ENCODE assay signal across 30 mouse cellular contexts in the genomic region with DNA sequence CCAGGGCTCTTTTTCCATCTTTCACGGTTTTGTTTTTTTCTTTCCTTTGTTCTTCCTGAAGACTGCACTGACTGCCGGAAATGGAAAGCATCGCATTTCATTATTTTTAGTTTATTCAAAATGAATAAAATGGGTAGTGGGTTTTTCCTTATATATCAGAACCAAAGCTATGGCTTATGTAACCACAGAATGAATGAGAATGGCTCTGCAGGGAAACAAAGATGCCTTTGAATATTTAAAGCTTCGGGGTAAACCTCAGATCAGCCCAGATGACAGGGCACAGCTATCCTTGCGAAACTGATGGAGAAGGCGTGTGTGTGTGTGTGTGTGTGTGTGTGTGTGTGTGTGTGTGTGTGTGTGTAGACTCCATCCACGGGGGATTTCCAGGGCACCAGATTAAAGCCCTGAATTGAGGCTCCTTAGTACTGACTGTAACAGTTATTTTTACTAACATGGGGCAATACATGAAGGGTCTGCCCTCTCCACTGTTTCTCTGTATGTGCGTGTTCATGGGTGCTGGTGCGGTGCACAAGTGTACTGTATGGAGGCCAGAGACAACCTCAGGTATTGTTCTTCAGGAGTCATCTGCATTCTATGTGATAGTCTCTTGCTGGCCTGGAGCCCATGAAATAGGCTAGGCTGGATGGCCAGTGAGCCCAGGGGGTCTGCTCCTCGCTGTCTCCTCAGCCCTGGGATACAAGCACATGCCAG. TPM values are rescaled to one million over a fixed set of nuclear protein-coding genes. Genes with fewer than 3 reads are reported as not detected.
A peak's percentile ranks its signal among the peaks of the same experiment; 100 is the strongest.
DNase-seq lines count a peak whose midpoint lies in the region; ATAC-seq lines count a peak whose summit lies in the region.
"Had no signal": no experiment of that assay in that cellular context is flagged by ENCODE, and none has a peak within 500 bp of the region (broad histone marks: within the 10 kb centered on the region; RNA-seq: fewer than 3 reads in every experiment).

No protein-coding gene starts in this region.

- peaks cover 36% of the 10 kb centered on the region for H3K4me1 ChIP-seq in embryonic facial prominence, embryonic 13.5 days
- peaks cover 58% of the 10 kb centered on the region for H3K4me1 ChIP-seq in embryonic facial prominence, embryonic 10.5 days
- H3K4me1 ChIP-seq in hindbrain, embryonic 16.5 days (ENCODE audit: control insufficient read depth, insufficient read depth, low read depth, low read length): peaks cover 4% of the 10 kb centered on the region
- peaks cover 21% of the 10 kb centered on the region for H3K4me1 ChIP-seq in hindbrain, embryonic 13.5 days (replicated peaks)
- peaks cover 15% of the 10 kb centered on the region; the same call in 1 of the 2 replicates for H3K4me1 ChIP-seq in midbrain, embryonic 14.5 days (ENCODE audit: control insufficient read depth, insufficient read depth, low read length)

- H3K36me3 ChIP-seq in embryonic facial prominence, embryonic 13.5 days: no peaks in the 10 kb centered on the region
- no peaks in the 10 kb centered on the region for H3K36me3 ChIP-seq in embryonic facial prominence, embryonic 10.5 days (replicated peaks)
- no peaks in the 10 kb centered on the region for H3K36me3 ChIP-seq in hindbrain, embryonic 16.5 days (ENCODE audit: control insufficient read depth, insufficient read depth, low read length)
- no peaks in the 10 kb centered on the region for H3K36me3 ChIP-seq in hindbrain, embryonic 13.5 days
- no peaks in the 10 kb centered on the region for H3K36me3 ChIP-seq in midbrain, embryonic 14.5 days (ENCODE audit: control insufficient read depth, insufficient read depth, low read length)
- H3K36me3 ChIP-seq: G1E; heart, embryonic 13.5 days had no signal

- peaks cover 6% of the 10 kb centered on the region; the same call in 1 of the 2 replicates for H3K27me3 ChIP-seq in embryonic facial prominence, embryonic 13.5 days
- H3K27me3 ChIP-seq in embryonic facial prominence, embryonic 10.5 days (replicated peaks; ENCODE audit: low read depth, poor library complexity, severe bottlenecking): peaks cover 3% of the 10 kb centered on the region; the same call in 1 of the 2 replicates
- no peaks in the 10 kb centered on the region for H3K27me3 ChIP-seq in hindbrain, embryonic 16.5 days (replicated peaks; ENCODE audit: control insufficient read depth, insufficient read depth, low read length)
- H3K27me3 ChIP-seq in hindbrain, embryonic 13.5 days: 0 out of 2 replicates have a peak, but pooled peaks cover 2% of the 10 kb centered on the region
- no peaks in the 10 kb centered on the region for H3K27me3 ChIP-seq in midbrain, embryonic 14.5 days (ENCODE audit: control insufficient read depth, insufficient read depth, low read length)
- H3K27me3 ChIP-seq: Patski had no signal

- 46% methylated on average over 10 of the region's 10 CpGs for WGBS in embryonic facial prominence, embryonic 13.5 days
- WGBS in embryonic facial prominence, embryonic 10.5 days: 57% methylated on average over 10 of the region's 10 CpGs
- WGBS in hindbrain, embryonic 16.5 days: 55% methylated on average over 10 of the region's 10 CpGs
- WGBS in hindbrain, embryonic 13.5 days: 59% methylated on average over 9 of the region's 10 CpGs
- 38% methylated on average over 10 of the region's 10 CpGs for WGBS in midbrain, embryonic 14.5 days

- H3K9me3 ChIP-seq in embryonic facial prominence, embryonic 13.5 days: no peaks in the 10 kb centered on the region
- no peaks in the 10 kb centered on the region for H3K9me3 ChIP-seq in embryonic facial prominence, embryonic 10.5 days
- H3K9me3 ChIP-seq in hindbrain, embryonic 16.5 days (ENCODE audit: control insufficient read depth, low read length): no peaks in the 10 kb centered on the region
- H3K9me3 ChIP-seq in hindbrain, embryonic 13.5 days: no peaks in the 10 kb centered on the region
- H3K9me3 ChIP-seq in midbrain, embryonic 14.5 days (ENCODE audit: control insufficient read depth, low read length): no peaks in the 10 kb centered on the region
- H3K9me3 ChIP-seq: heart, embryonic 13.5 days had no signal

- no peak overlapping the region for H3K4me2 ChIP-seq in embryonic facial prominence, embryonic 13.5 days
- no peak overlapping the region for H3K4me2 ChIP-seq in hindbrain, embryonic 16.5 days (ENCODE audit: low read length)
- no peak overlapping the region for H3K4me2 ChIP-seq in hindbrain, embryonic 13.5 days
- no peak overlapping the region for H3K4me2 ChIP-seq in midbrain, embryonic 14.5 days (ENCODE audit: low read length)
- H3K4me2 ChIP-seq: heart, embryonic 13.5 days had no signal

- peak overlapping the region; percentile 60 for H3K27ac ChIP-seq in embryonic facial prominence, embryonic 13.5 days
- no peak overlapping the region for H3K27ac ChIP-seq in embryonic facial prominence, embryonic 10.5 days (replicated peaks)
- no peak overlapping the region for H3K27ac ChIP-seq in hindbrain, embryonic 16.5 days (ENCODE audit: low read depth, low read length)
- H3K27ac ChIP-seq in hindbrain, embryonic 13.5 days: no peak overlapping the region
- peak overlapping the region; percentile 58 for H3K27ac ChIP-seq in midbrain, embryonic 14.5 days (replicated peaks; ENCODE audit: low read depth, low read length)
- H3K27ac ChIP-seq: heart, embryonic 13.5 days; kidney, postnatal 0 days; liver, embryonic 14.5 days; macrophage; stomach, postnatal 0 days had no signal

- no peak overlapping the region for H3K4me3 ChIP-seq in embryonic facial prominence, embryonic 13.5 days
- H3K4me3 ChIP-seq in embryonic facial prominence, embryonic 10.5 days: no peak overlapping the region
- no peak overlapping the region for H3K4me3 ChIP-seq in hindbrain, embryonic 16.5 days (ENCODE audit: low read length)
- H3K4me3 ChIP-seq in hindbrain, embryonic 13.5 days: no peak overlapping the region
- no peak overlapping the region for H3K4me3 ChIP-seq in midbrain, embryonic 14.5 days (replicated peaks; ENCODE audit: low read depth, low read length)
- H3K4me3 ChIP-seq: heart, adult 2 months; heart, embryonic 13.5 days had no signal

- no peak overlapping the region for H3K9ac ChIP-seq in embryonic facial prominence, embryonic 13.5 days
- H3K9ac ChIP-seq in hindbrain, embryonic 16.5 days (ENCODE audit: low read depth, low read length): no peak overlapping the region
- no peak overlapping the region for H3K9ac ChIP-seq in hindbrain, embryonic 13.5 days
- no peak overlapping the region for H3K9ac ChIP-seq in midbrain, embryonic 14.5 days (replicated peaks; ENCODE audit: low read length)
- H3K9ac ChIP-seq: heart, embryonic 13.5 days; liver, embryonic 14.5 days had no signal

- ATAC-seq in embryonic facial prominence, embryonic 13.5 days (ENCODE audit: insufficient number of reproducible peaks, insufficient read depth, low FRiP score, low TSS enrichment, low read depth): no peak
- ATAC-seq in hindbrain, embryonic 16.5 days: 0 out of 2 replicates have a peak, but pooled peaks have one; percentile 21
- no peak for ATAC-seq in hindbrain, embryonic 13.5 days (ENCODE audit: low FRiP score)
- ATAC-seq in midbrain, embryonic 14.5 days (ENCODE audit: low FRiP score, low TSS enrichment): 0 out of 2 replicates have a peak, but pooled peaks have one; percentile 40
- ATAC-seq: forebrain, embryonic 14.5 days; intestine, embryonic 16.5 days; Patski had no signal

- DNase-seq in embryonic facial prominence, embryonic 10.5 days (ENCODE audit: low spot score): no peak
- DNase-seq in midbrain, embryonic 14.5 days: peak; percentile 52
- no peak for DNase-seq in gastrocnemius, postnatal 10 days
- no peak for DNase-seq in cerebellum, postnatal 4 days (ENCODE audit: low spot score in 2 of 2)
- DNase-seq in layer of hippocampus, postnatal 36 days: no peak
- DNase-seq: adrenal gland, postnatal 14 days; cerebellum, adult 11-12 months; cerebellum, adult 9-11 months; gastrocnemius, postnatal 36 days; heart, adult 2 months; kidney, adult 8-10 months; layer of hippocampus, adult 9-11 months; liver; lung, adult 2 months; lung, postnatal 10 days; thymus, adult 18-20 months; thymus, postnatal 25 days had no signal

RNA-seq across cellular contexts. Expression of gene Galnt12, which starts 49.9 kb away (rescaled TPM):
- polyA plus RNA-seq in embryonic facial prominence, embryonic 13.5 days (2015; fragmentation: Nextera tagmentation; extraction: Ambion mirVana): 3.2 and 3.6 TPM in 2 replicates
- polyA plus RNA-seq in embryonic facial prominence, embryonic 10.5 days (2016; fragmentation: Nextera tagmentation; extraction: Ambion mirVana): 3.1 and 3.4 TPM in 2 replicates
- 0.97 and 1.1 TPM in 2 replicates for polyA plus RNA-seq in hindbrain, embryonic 16.5 days (2015; fragmentation: Nextera tagmentation; extraction: Ambion mirVana)
- 1.1 and 1.5 TPM in 2 replicates for polyA plus RNA-seq in hindbrain, embryonic 13.5 days (2015; fragmentation: Nextera tagmentation; extraction: Ambion mirVana)
- 1.8 and 3.1 TPM in 2 replicates for polyA plus RNA-seq in midbrain, embryonic 14.5 days (2014; fragmentation: Nextera tagmentation; extraction: Ambion mirVana)
- under 1 TPM; 0.72 to 0.73 TPM for total RNA-seq in gastrocnemius, postnatal 10 days (2021)
- total RNA-seq in layer of hippocampus, postnatal 36 days (2021): 1 to 10 TPM; 1.2 TPM
- total RNA-seq: G1E; gastrocnemius, adult 18-20 months; gastrocnemius, postnatal 36 days had no signal
- polyA plus RNA-seq: G1E had no signal

Comparison
In these comparisons a context has a peak if more than half of its experiments do, and no peak if none do; other contexts are left out.
1. ATAC-seq: peak in hindbrain, embryonic 16.5 days (single experiment) and midbrain, embryonic 14.5 days (single experiment); none in embryonic facial prominence, embryonic 13.5 days (single experiment) and hindbrain, embryonic 13.5 days (single experiment).
2. H3K27ac ChIP-seq: peak in embryonic facial prominence, embryonic 13.5 days (single experiment) and midbrain, embryonic 14.5 days (single experiment); none in embryonic facial prominence, embryonic 10.5 days (single experiment), hindbrain, embryonic 16.5 days (single experiment) and hindbrain, embryonic 13.5 days (single experiment).